Mouse (Mus musculus) lung, embryonic 15.5 days (tissue): ENCODE measurements around the gene Lrrc4c. TPM values are rescaled to one million over a fixed set of nuclear protein-coding genes. Genes with fewer than 3 reads are reported as not detected.

Experiments used
- ATAC-seq: fragments of 200-750 bp; cut with Nextera tagmentation; 2 replicates; pipeline ENCODE4 v1.8.0; 2017; ENCODE audit warnings: moderate number of reproducible peaks, borderline replicate concordance; ENCODE audit not compliant: low FRiP score, low TSS enrichment; ENCODE audit errors: extremely low read depth
- H3K27ac ChIP-seq: fragments of 300-500 bp; sonication (generic); 2 replicates; pipeline ENCODE4 v1.5.1; 2015; ENCODE audit warnings: moderate library complexity, mild to moderate bottlenecking, inconsistent platforms
- H3K27me3 ChIP-seq: fragments of 300-500 bp; sonication (generic); 2 replicates; pipeline ENCODE4 v1.6.1; 2015; ENCODE audit warnings: inconsistent platforms
- H3K36me3 ChIP-seq: fragments of 300-500 bp; sonication (generic); 2 replicates; pipeline ENCODE4 v1.6.1; 2015; ENCODE audit warnings: inconsistent platforms
- H3K4me1 ChIP-seq: fragments of 300-500 bp; sonication (generic); 2 replicates; pipeline ENCODE4 v1.6.1; 2015; ENCODE audit warnings: inconsistent platforms
- H3K4me2 ChIP-seq: fragments of 300-500 bp; sonication (generic); 2 replicates; pipeline ENCODE4 v1.6.1; 2015; ENCODE audit warnings: inconsistent platforms, mild to moderate bottlenecking, moderate library complexity
- H3K4me3 ChIP-seq: fragments of 300-500 bp; sonication (generic); 2 replicates; pipeline ENCODE4 v1.5.1; 2015; ENCODE audit warnings: mild to moderate bottlenecking, inconsistent platforms
- H3K9ac ChIP-seq: fragments of 300-500 bp; sonication (generic); 2 replicates; pipeline ENCODE4 v1.6.1; 2015; ENCODE audit warnings: inconsistent platforms
- H3K9me3 ChIP-seq: fragments of 300-500 bp; sonication (generic); 2 replicates; pipeline ENCODE4 v1.6.1; 2016; ENCODE audit warnings: inconsistent platforms
- WGBS: fragments of 180-500 bp; shearing (Covaris S2); methylation state at CpG from one replicate; pipeline ENCODE4 v1.1.7; 2015; 5-methylcytosine and 5-hydroxymethylcytosine counted together
- polyA plus RNA-seq: library from polyadenylated mRNA; unstranded; fragments of >200 nt; fragmentation: Nextera tagmentation; extraction: Ambion mirVana; gene quantifications from 2 replicates; pipeline ENCODE4 v1.2.1, GENCODE M21; 2015

Lrrc4c gene
- polyA plus RNA-seq, 1 experiment from 2014 or later, result 0.72 TPM

DNA sequence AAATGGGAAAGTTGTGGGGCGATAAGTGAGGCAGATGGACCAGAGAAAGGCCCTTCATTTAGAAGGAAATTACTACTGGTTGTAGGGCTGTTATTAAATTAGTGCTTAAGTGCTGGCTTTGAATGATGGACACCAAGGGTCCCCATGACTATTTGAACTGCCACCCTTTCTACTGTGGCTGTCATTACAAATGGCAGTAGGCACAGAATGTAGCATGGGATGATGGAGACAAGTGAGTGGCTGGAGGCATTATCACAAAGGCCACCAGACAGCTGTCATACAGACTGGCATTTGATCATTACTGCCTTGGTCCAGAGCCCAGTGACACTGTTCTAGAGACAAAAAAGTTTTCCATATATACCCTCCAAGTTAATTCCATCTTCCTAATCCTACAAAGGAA is 1000.6 kb downstream of the Lrrc4c start:
- H3K4me3 ChIP-seq, result no peak overlapping the region
- H3K27ac ChIP-seq, result no peak overlapping the region
- H3K36me3 ChIP-seq, result no peaks in the 10 kb centered on the region
- no peak for ATAC-seq
- H3K27me3 ChIP-seq, result no peaks in the 10 kb centered on the region
- H3K9me3 ChIP-seq, result no peaks in the 10 kb centered on the region
- no peaks in the 10 kb centered on the region for H3K4me1 ChIP-seq
- no peak overlapping the region for H3K4me2 ChIP-seq
- no peak overlapping the region for H3K9ac ChIP-seq
- 77% methylated on average over 1 of the region's 1 CpGs for WGBS

- ATAC-seq, result no peak
Measured at GRCm38 (mm10) chr2:97332084-97332682, 1014.2 kb downstream of the Lrrc4c start.

GRCm38 (mm10) chr2:97339627-97340026 is 1021.7 kb downstream of the Lrrc4c start:
- 72% methylated on average over 4 of the region's 4 CpGs for WGBS
- Histone ChIP-seq H3K27ac (no peak overlapping the region), H3K9ac (no peak overlapping the region), H3K4me3 (no peak overlapping the region), H3K36me3 (no peaks in the 10 kb centered on the region), H3K4me1 (no peaks in the 10 kb centered on the region), H3K27me3 (no peaks in the 10 kb centered on the region), H3K4me2 (no peak overlapping the region), H3K9me3 (no peaks in the 10 kb centered on the region)
- no peak for ATAC-seq

More at GRCm38 (mm10) chr2:97332084-97332682, 1014.2 kb downstream of the Lrrc4c start:
- Histone ChIP-seq H3K36me3 (no peaks in the 10 kb centered on the region), H3K27ac (no peak overlapping the region), H3K4me2 (no peak overlapping the region), H3K9me3 (no peaks in the 10 kb centered on the region), H3K27me3 (no peaks in the 10 kb centered on the region), H3K4me3 (no peak overlapping the region), H3K4me1 (no peaks in the 10 kb centered on the region), H3K9ac (no peak overlapping the region)
- WGBS, result 62% methylated on average over 1 of the region's 1 CpGs

DNA sequence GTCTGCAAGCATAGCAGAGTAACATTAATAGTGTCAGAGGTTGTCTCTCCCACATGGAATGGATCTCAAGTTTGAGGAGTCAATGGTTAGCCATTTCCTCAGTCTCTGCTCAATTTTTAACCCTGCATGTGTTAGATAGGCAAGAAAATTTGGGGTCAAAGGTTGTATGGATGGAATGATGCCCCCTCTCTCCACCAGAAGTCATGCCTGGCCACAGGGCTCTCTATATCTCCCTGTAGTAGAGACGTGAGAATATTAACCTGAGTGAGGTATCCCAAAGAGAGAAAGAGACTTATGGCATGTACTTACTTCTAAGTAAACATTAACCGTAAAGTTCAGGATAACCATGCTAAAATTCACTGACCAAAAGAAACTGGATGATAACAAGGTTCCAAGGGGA is 1043.3 kb downstream of the Lrrc4c start:
- no peak overlapping the region for H3K4me2 ChIP-seq
- no peaks in the 10 kb centered on the region for H3K36me3 ChIP-seq
- no peak overlapping the region for H3K27ac ChIP-seq
- WGBS, result 76% methylated on average over 2 of the region's 2 CpGs
- no peaks in the 10 kb centered on the region for H3K4me1 ChIP-seq
- H3K9me3 ChIP-seq, result no peaks in the 10 kb centered on the region
- H3K9ac ChIP-seq, result no peak overlapping the region
- ATAC-seq, result no peak
- H3K27me3 ChIP-seq, result no peaks in the 10 kb centered on the region
- no peak overlapping the region for H3K4me3 ChIP-seq

DNA sequence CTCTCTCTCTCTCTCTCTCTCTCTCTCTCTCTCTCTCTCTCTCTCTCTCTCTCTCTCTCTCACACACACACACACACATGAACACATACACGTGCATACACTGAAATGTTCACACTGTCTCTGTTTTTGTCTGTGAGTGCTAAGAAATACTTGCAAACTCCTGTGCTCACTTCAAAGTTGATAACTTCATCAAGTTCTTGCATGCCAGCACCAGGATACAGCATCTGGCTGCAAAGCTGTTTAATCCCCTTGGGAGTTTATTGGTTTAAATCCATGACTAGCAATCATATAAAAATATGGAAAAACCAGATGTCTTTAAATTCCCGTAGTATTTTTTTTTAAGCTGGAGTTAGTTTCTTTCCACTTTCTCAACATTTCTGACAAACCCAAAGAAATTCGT is 1052.0 kb downstream of the Lrrc4c start:
- Histone ChIP-seq H3K9me3 (no peaks in the 10 kb centered on the region), H3K4me3 (no peak overlapping the region), H3K27me3 (no peaks in the 10 kb centered on the region), H3K4me1 (no peaks in the 10 kb centered on the region), H3K36me3 (no peaks in the 10 kb centered on the region), H3K9ac (no peak overlapping the region), H3K27ac (no peak overlapping the region), H3K4me2 (no peak overlapping the region)
- no peak for ATAC-seq
- WGBS, result 59% methylated on average over 3 of the region's 3 CpGs

DNA sequence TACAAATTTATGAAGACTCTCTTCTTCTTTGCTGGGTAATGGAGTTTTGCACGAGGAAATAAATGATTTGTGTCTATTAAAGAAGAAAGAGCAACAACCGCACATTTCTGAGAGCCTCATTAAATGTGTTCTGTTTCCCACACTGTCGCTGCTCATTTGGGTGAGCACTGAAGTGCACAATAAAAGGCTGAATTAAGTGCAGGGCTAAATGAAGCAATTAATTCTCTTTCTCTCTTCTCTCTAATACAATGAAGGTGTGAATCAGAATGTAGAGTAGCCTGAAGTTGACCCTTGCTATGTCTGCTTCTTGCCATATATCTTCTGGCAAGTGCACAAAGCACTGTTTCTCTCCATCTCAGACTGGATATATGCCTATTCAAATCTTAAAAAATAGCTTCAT is 1073.5 kb downstream of the Lrrc4c start:
- Histone ChIP-seq H3K27me3 (no peaks in the 10 kb centered on the region), H3K4me2 (no peak overlapping the region), H3K9ac (no peak overlapping the region), H3K9me3 (no peaks in the 10 kb centered on the region), H3K4me3 (no peak overlapping the region), H3K4me1 (no peaks in the 10 kb centered on the region), H3K36me3 (no peaks in the 10 kb centered on the region), H3K27ac (no peak overlapping the region)
- 72% methylated on average over 3 of the region's 3 CpGs for WGBS
- no peak for ATAC-seq

DNA sequence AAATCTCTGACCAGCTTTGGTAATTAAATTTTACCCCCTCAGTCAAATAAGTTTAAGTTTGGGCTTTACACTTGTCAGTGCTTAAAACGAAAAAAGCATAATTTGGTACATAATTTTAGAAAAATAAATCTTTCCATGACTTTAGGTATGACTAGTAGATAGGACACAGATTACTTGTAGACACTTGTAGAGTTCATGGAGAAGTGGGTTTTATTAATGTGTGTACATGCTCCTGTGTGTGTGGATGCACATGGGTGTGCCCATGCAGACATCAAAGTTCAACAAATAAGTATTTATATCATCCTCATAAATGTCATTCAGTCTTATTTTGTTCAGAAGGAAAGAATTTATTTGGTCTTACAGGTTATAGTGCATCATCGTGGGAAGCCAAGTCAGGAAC is 1073.9 kb downstream of the Lrrc4c start:
- ATAC-seq, result no peak
- H3K9me3 ChIP-seq, result no peaks in the 10 kb centered on the region
- no peaks in the 10 kb centered on the region for H3K36me3 ChIP-seq
- H3K4me2 ChIP-seq, result no peak overlapping the region
- H3K9ac ChIP-seq, result no peak overlapping the region
- no peak overlapping the region for H3K4me3 ChIP-seq
- 77% methylated on average over 2 of the region's 2 CpGs for WGBS
- H3K27ac ChIP-seq, result no peak overlapping the region
- H3K27me3 ChIP-seq, result no peaks in the 10 kb centered on the region
- no peaks in the 10 kb centered on the region for H3K4me1 ChIP-seq

DNA sequence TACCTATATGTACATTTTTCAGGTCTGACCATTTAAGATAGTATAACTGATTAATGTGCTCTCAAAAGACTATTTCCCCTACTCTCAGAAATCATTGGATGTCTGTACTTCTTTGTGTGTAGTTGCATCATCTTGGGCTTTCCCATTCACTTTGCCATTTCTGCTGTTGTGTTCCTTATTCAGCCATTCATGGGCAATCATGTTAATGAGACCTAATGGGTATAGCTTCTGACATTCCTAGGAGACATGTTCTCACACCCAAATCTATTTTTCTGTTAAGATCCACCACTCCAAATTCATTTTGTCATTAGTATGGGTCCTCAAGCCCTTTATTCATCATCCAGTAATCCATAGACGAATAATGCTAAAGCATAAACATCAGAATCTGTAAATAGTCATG is 1095.1 kb downstream of the Lrrc4c start:
- Histone ChIP-seq H3K9me3 (no peaks in the 10 kb centered on the region), H3K27ac (no peak overlapping the region), H3K27me3 (no peaks in the 10 kb centered on the region), H3K36me3 (no peaks in the 10 kb centered on the region), H3K4me1 (no peaks in the 10 kb centered on the region), H3K4me2 (no peak overlapping the region), H3K9ac (no peak overlapping the region), H3K4me3 (no peak overlapping the region)
- WGBS, result 53% methylated on average over 1 of the region's 1 CpGs
- no peak for ATAC-seq

DNA sequence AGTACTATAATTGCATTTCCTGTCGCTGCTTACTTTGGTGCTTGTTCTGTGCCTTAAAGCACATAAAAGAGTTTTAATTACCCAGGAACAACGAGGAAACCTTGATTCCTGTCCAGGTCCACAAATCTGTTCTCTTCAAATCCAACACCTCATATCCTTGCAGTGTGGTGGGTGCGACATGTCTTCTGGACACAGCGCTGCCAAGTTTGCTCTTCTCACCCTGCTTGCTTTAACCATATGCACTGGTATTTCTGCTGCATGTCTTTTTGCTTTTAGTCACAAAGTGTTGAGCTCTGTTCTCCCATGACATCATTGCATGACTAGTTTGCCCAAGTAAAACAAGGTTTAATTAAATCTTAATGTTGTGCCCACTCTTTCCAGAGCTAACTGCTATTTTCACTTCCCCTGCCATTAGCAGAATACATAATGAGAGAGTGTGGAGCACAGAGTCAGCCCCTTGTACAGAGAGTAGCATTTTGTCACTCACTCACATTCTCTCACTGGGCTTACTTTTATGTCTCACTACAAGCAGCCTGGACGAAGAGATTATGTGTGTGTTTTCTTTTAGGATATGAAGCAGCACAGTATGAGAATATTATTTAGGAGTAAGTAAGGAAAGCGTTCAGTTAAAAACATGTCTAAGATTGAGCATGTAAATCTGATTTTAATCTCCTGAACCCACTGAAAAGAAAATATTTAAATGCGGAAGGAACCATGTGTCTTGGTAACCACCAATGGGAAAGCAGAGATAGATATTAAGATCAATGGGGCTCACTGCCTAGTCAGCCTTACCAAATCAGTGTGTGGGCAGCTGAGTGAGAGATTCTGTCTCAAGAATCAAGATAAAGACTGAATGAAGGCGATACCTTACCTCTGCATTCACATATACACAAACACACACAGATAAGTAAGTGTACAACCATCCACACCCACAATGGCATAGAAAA is 1096.7 kb downstream of the Lrrc4c start:
- H3K9me3 ChIP-seq, result no peaks in the 10 kb centered on the region
- H3K4me2 ChIP-seq, result no peak overlapping the region
- H3K9ac ChIP-seq, result no peak overlapping the region
- H3K4me3 ChIP-seq, result no peak overlapping the region
- H3K27ac ChIP-seq, result no peak overlapping the region
- no peak for ATAC-seq
- H3K36me3 ChIP-seq, result no peaks in the 10 kb centered on the region
- WGBS, result 75% methylated on average over 8 of the region's 8 CpGs
- H3K4me1 ChIP-seq, result no peaks in the 10 kb centered on the region
- H3K27me3 ChIP-seq, result no peaks in the 10 kb centered on the region

GRCm38 (mm10) chr2:97434140-97434539 is 1116.2 kb downstream of the Lrrc4c start:
- H3K9me3 ChIP-seq, result no peaks in the 10 kb centered on the region

GRCm38 (mm10) chr2:97435616-97436015 is 1117.6 kb downstream of the Lrrc4c start:
- no peaks in the 10 kb centered on the region for H3K27me3 ChIP-seq
- H3K36me3 ChIP-seq, result no peaks in the 10 kb centered on the region
- no peak overlapping the region for H3K4me2 ChIP-seq
- H3K9ac ChIP-seq, result no peak overlapping the region
- H3K27ac ChIP-seq, result no peak overlapping the region
- H3K9me3 ChIP-seq, result no peaks in the 10 kb centered on the region
- no peaks in the 10 kb centered on the region for H3K4me1 ChIP-seq
- no peak for ATAC-seq
- WGBS, result 46% methylated on average over 2 of the region's 2 CpGs
- H3K4me3 ChIP-seq, result no peak overlapping the region

More at GRCm38 (mm10) chr2:97434140-97434539, 1116.2 kb downstream of the Lrrc4c start:
- no peak overlapping the region for H3K4me3 ChIP-seq
- H3K4me2 ChIP-seq, result no peak overlapping the region
- no peaks in the 10 kb centered on the region for H3K4me1 ChIP-seq
- 93% methylated on average over 1 of the region's 1 CpGs for whole genome bisulfite sequencing
- ATAC-seq, result no peak
- no peak overlapping the region for H3K27ac ChIP-seq
- no peaks in the 10 kb centered on the region for H3K36me3 ChIP-seq
- no peaks in the 10 kb centered on the region for H3K27me3 ChIP-seq
- H3K9ac ChIP-seq, result no peak overlapping the region

GRCm38 (mm10) chr2:97437767-97438166 is 1119.8 kb downstream of the Lrrc4c start:
- Histone ChIP-seq H3K27me3 (no peaks in the 10 kb centered on the region), H3K36me3 (no peaks in the 10 kb centered on the region), H3K4me2 (no peak overlapping the region), H3K27ac (no peak overlapping the region), H3K4me3 (no peak overlapping the region), H3K9ac (no peak overlapping the region), H3K4me1 (no peaks in the 10 kb centered on the region), H3K9me3 (no peaks in the 10 kb centered on the region)
- ATAC-seq, result no peak
